ENCODE assay signal across 8 mouse cellular contexts in the genomic region with DNA sequence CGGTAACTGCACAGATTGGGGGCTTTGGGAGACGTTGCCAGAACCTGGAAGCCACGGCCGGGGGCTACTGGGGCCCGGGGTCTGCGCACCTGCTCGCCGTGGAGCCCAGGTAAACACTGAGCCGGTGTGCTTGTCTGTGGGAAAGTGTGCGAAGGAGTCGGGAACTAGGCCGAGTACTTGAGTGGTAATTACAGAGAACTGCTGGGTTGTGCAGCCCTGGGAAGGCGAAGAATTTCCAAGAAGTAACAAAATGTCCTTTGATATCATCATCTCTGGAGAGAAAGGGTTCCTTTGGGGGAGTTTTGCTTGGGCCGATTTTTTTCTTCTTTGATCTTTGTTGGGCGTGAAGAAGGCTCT. TPM values are rescaled to one million over a fixed set of nuclear protein-coding genes. Genes with fewer than 3 reads are reported as not detected.
DNase-seq lines count a peak whose midpoint lies in the region; ATAC-seq and TF ChIP-seq lines count a peak whose summit lies in the region.

No protein-coding gene starts in this region.

- H3K9me3 ChIP-seq in kidney, embryonic 14.5 days (ENCODE audit: control insufficient read depth, low read length): no peaks in the 10 kb centered on the region
- H3K9me3 ChIP-seq in hindbrain, embryonic 16.5 days (ENCODE audit: control insufficient read depth, low read length): no peaks in the 10 kb centered on the region
- no peaks in the 10 kb centered on the region for H3K9me3 ChIP-seq in midbrain, embryonic 16.5 days (replicated peaks; ENCODE audit: control insufficient read depth, low read length, poor library complexity, severe bottlenecking)

- no peak for TF ChIP-seq CTCF in bone marrow macrophage, adult 2 months (IDR thresholded peaks at IDR 0.05; ENCODE audit: low read depth, low read length)

- no peak for DNase-seq in kidney, adult 9 months
- DNase-seq in gastrocnemius, adult 8-10 months (ENCODE audit: low spot score in 2 of 2): no peak
- DNase-seq in right cerebral cortex, postnatal 4 days: no peak
- DNase-seq in layer of hippocampus, postnatal 36 days: no peak

- TF ChIP-seq POLR2A in bone marrow macrophage, adult 2 months (IDR thresholded peaks at IDR 0.05; ENCODE audit: borderline replicate concordance, low read depth, low read length): no peak

- H3K27ac ChIP-seq in kidney, embryonic 14.5 days (ENCODE audit: low read depth, low read length): no peak overlapping the region
- H3K27ac ChIP-seq in bone marrow macrophage, adult 2 months (ENCODE audit: insufficient read depth, low read depth, low read length): peak overlapping the region; percentile 66
- H3K27ac ChIP-seq in hindbrain, embryonic 16.5 days (ENCODE audit: low read depth, low read length): no peak overlapping the region
- no peak overlapping the region for H3K27ac ChIP-seq in midbrain, embryonic 16.5 days (ENCODE audit: low read length)

- H3K4me1 ChIP-seq in kidney, embryonic 14.5 days (ENCODE audit: control insufficient read depth, insufficient read depth, low read length): peaks cover 3% of the 10 kb centered on the region; the same call in 1 of the 2 replicates
- H3K4me1 ChIP-seq in bone marrow macrophage, adult 2 months (ENCODE audit: control insufficient read depth, insufficient read depth, low read length): peaks cover 35% of the 10 kb centered on the region
- peaks cover 18% of the 10 kb centered on the region for H3K4me1 ChIP-seq in hindbrain, embryonic 16.5 days (ENCODE audit: control insufficient read depth, insufficient read depth, low read depth, low read length)
- peaks cover 17% of the 10 kb centered on the region for H3K4me1 ChIP-seq in midbrain, embryonic 16.5 days (ENCODE audit: control insufficient read depth, insufficient read depth, low read length)

- no peak for ATAC-seq in kidney, embryonic 14.5 days (ENCODE audit: low FRiP score, low TSS enrichment)
- ATAC-seq in hindbrain, embryonic 16.5 days: no peak
- no peak for ATAC-seq in midbrain, embryonic 16.5 days

- H3K9ac ChIP-seq in kidney, embryonic 14.5 days (ENCODE audit: low read depth, low read length): peak overlapping the region; percentile 53
- peak overlapping the region; percentile 59 for H3K9ac ChIP-seq in hindbrain, embryonic 16.5 days (ENCODE audit: low read depth, low read length)
- H3K9ac ChIP-seq in midbrain, embryonic 16.5 days (ENCODE audit: low read depth, low read length): peak overlapping the region; percentile 27; the same call in 1 of the 2 replicates

- peaks cover 19% of the 10 kb centered on the region for H3K27me3 ChIP-seq in kidney, embryonic 14.5 days (ENCODE audit: control insufficient read depth, insufficient read depth, low read length)
- H3K27me3 ChIP-seq in hindbrain, embryonic 16.5 days (replicated peaks; ENCODE audit: control insufficient read depth, insufficient read depth, low read length): peaks cover 37% of the 10 kb centered on the region
- peaks cover 19% of the 10 kb centered on the region for H3K27me3 ChIP-seq in midbrain, embryonic 16.5 days (ENCODE audit: control insufficient read depth, insufficient read depth, low read depth, low read length)

- 8% methylated on average over 15 of the region's 15 CpGs for WGBS in kidney, embryonic 14.5 days
- 18% methylated on average over 15 of the region's 15 CpGs for WGBS in hindbrain, embryonic 16.5 days
- 16% methylated on average over 15 of the region's 15 CpGs for WGBS in midbrain, embryonic 16.5 days

- peak overlapping the region; percentile 88 for H3K4me2 ChIP-seq in kidney, embryonic 14.5 days (replicated peaks; ENCODE audit: low read depth, low read length)
- H3K4me2 ChIP-seq in hindbrain, embryonic 16.5 days (ENCODE audit: low read length): peak overlapping the region; percentile 95
- H3K4me2 ChIP-seq in midbrain, embryonic 16.5 days (ENCODE audit: low read length): peak overlapping the region; percentile 74

- H3K36me3 ChIP-seq in kidney, embryonic 14.5 days (ENCODE audit: control insufficient read depth, insufficient read depth, low read length): no peaks in the 10 kb centered on the region
- no peaks in the 10 kb centered on the region for H3K36me3 ChIP-seq in hindbrain, embryonic 16.5 days (ENCODE audit: control insufficient read depth, insufficient read depth, low read length)
- H3K36me3 ChIP-seq in midbrain, embryonic 16.5 days (ENCODE audit: control insufficient read depth, insufficient read depth, low read length): no peaks in the 10 kb centered on the region

- peak overlapping the region; percentile 55 for H3K4me3 ChIP-seq in kidney, embryonic 14.5 days (ENCODE audit: low read length)
- peak overlapping the region; percentile 74 for H3K4me3 ChIP-seq in bone marrow macrophage, adult 2 months (ENCODE audit: insufficient read depth, low read length)
- H3K4me3 ChIP-seq in hindbrain, embryonic 16.5 days (ENCODE audit: low read length): peak overlapping the region; percentile 51
- peak overlapping the region; percentile 44 for H3K4me3 ChIP-seq in midbrain, embryonic 16.5 days (ENCODE audit: low read depth, low read length)

RNA-seq across cellular contexts. Expression of a gene that starts 38.0 kb away (rescaled TPM):
- polyA plus RNA-seq in kidney, embryonic 14.5 days (2014; fragmentation: Nextera tagmentation; extraction: Ambion mirVana): 0.20 and 0.24 TPM in 2 replicates
- 4.8 and 5.1 TPM in 2 replicates for polyA plus RNA-seq in bone marrow macrophage, adult 2 months (2012; ENCODE audit: insufficient read depth, insufficient read length, missing spikeins)
- polyA plus RNA-seq in hindbrain, embryonic 16.5 days (2015; fragmentation: Nextera tagmentation; extraction: Ambion mirVana): 0.50 and 0.54 TPM in 2 replicates
- 0.26 and 0.34 TPM in 2 replicates for polyA plus RNA-seq in midbrain, embryonic 16.5 days (2015; fragmentation: Nextera tagmentation; extraction: Ambion mirVana)
- 10 to 100 TPM; 32.3 to 43.2 (median 36.3) TPM for total RNA-seq in gastrocnemius, adult 8-10 months (2022)
- 1 to 10 TPM; 1.2 to 1.3 TPM for total RNA-seq in layer of hippocampus, postnatal 36 days (2021)

RNA-seq across cellular contexts. Expression of a gene that starts 40.3 kb away (rescaled TPM):
- polyA plus RNA-seq in kidney, embryonic 14.5 days (2014; fragmentation: Nextera tagmentation; extraction: Ambion mirVana): 6.8 and 10.7 TPM in 2 replicates
- polyA plus RNA-seq in bone marrow macrophage, adult 2 months (2012; ENCODE audit: insufficient read depth, insufficient read length, missing spikeins): 35.4 and 41.1 TPM in 2 replicates
- polyA plus RNA-seq in hindbrain, embryonic 16.5 days (2015; fragmentation: Nextera tagmentation; extraction: Ambion mirVana): 2.9 and 3.5 TPM in 2 replicates
- 2.5 and 3.1 TPM in 2 replicates for polyA plus RNA-seq in midbrain, embryonic 16.5 days (2015; fragmentation: Nextera tagmentation; extraction: Ambion mirVana)
- total RNA-seq in gastrocnemius, adult 8-10 months (2022): 10 to 100 TPM; 47.5 to 82.4 (median 65.4) TPM
- total RNA-seq in layer of hippocampus, postnatal 36 days (2021): 1 to 10 TPM; 7.2 to 10.0 TPM
